Mouse (Mus musculus) lung, postnatal 4 days (tissue): Measurements from ENCODE around the gene Wdr5.
"Not testable (repeated sequence)": the region's sequence is repeated elsewhere in the genome, so short reads cannot be mapped to it uniquely, and the experiment has no call there.

ENCODE experiments used
- DNase-seq, 2 experiments: peaks; one replicate each; pipeline ENCODE4 v3.0.0; 2021

Gene Wdr5

GRCm38 (mm10) chr2:27504113-27504885 lies 10.7 kb upstream of the Wdr5 start:
- DNase-seq, result peak in 1 of 2 experiments; percentile 47

GRCm38 (mm10) chr2:27505539-27505938 lies 9.4 kb upstream of the Wdr5 start:
- DNase-seq, result peak; percentile 51 to 80

DNA sequence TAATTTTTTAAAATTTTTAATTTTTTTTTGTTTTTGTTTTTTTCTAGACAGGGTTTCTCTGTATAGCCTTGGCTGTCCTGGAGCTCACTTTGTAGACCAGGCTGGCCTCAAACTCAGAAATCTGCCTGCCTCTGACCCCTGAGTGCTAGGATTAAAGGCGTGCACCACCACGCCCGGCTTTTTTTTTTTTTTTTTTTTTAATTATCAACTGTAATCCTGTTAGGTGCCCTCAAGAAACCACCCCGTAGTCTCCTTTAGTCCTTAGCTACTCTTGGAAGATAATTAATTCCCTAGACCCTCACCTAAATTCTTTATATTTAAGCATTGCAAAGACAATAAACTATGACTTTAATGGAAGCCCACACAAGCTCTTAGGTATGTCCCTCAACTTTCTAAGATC lies 8.3 kb upstream of the Wdr5 start:
- not testable (repeated sequence) for DNase-seq

- no peak for DNase-seq
These were observed 7.4 kb upstream of the Wdr5 start, which contains the start of gene Brd3 for GRCm38 (mm10) chr2:27507562-27507961. Brd3 (minus strand) TSS chr2:27507662.

GRCm38 (mm10) chr2:27510706-27511105 lies 4.3 kb upstream of the Wdr5 start:
- DNase-seq, result no peak

- DNase-seq, result no peak
These were observed 2.0 kb upstream of the Wdr5 start for GRCm38 (mm10) chr2:27512909-27513308.

- no peak for DNase-seq
These were observed 1.1 kb upstream of the Wdr5 start for GRCm38 (mm10) chr2:27513861-27514260.

GRCm38 (mm10) chr2:27515341-27516166 lies 597 bp downstream of the Wdr5 start:
- no peak for DNase-seq

GRCm38 (mm10) chr2:27516289-27516688 lies 1.3 kb downstream of the Wdr5 start:
- DNase-seq, result no peak

DNA sequence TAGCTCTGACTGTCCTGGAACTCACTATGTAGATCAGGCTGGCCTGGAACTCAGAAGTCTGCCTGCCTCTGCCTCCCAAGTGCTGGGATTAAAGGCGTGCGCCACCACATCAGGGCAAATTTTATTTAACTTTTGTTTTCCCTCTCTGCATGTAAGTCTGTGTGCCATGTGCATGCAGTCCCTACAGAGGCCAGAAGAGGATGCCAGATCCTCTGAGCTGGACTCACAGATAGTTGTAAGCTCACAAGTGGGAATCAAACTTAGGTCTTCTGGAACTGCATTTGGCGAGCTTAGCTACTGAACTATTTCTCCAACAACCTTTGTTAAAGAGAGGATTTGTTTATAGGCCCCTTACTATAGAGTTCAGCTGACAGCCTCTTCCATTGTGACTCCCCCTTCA lies 3.3 kb downstream of the Wdr5 start:
- no peak for DNase-seq

GRCm38 (mm10) chr2:27538455-27539330 lies 23.7 kb downstream of the Wdr5 start:
- DNase-seq, result not testable (repeated sequence)

- DNase-seq, result no peak
These were observed 24.4 kb downstream of the Wdr5 start for GRCm38 (mm10) chr2:27539336-27539735.

- DNase-seq, result peak; percentile 97 to 99
These were observed 25.0 kb downstream of the Wdr5 start for GRCm38 (mm10) chr2:27539772-27540514.

DNA sequence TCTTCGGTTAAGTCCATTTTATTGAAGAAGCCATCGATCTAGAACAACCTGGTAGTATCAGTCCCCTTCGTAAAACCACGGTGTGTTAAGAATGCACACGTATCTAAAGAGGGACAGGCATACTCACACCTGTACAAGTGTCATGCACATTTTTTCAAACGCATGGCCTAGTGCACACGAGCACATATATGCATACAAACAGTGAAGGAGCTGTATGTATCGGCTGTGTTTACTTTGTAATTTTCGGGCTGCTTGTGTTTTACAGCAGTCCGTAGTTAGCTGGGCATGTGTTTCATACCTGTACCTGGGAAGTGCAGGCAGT lies 25.5 kb downstream of the Wdr5 start:
- no peak for DNase-seq

DNA sequence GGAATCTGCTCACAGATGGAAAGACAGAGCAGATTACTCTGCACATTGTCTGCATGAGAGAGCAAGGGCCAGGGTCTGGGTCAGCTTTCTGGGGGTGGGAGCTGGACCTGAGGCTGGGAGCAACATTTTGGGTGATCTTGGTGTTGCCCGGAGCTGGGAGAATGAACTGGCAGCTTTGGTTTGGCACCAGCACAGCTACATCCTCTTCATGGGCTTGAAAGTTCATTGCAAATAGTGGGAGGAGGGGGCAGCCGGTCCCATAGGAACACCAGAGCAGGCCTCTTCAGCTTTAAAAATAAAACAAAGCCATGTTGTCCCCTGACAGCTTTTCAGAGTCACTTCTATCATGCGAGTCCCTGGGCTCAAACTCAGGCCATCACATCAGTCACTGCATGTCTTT lies 26.3 kb downstream of the Wdr5 start:
- DNase-seq, result no peak

DNA sequence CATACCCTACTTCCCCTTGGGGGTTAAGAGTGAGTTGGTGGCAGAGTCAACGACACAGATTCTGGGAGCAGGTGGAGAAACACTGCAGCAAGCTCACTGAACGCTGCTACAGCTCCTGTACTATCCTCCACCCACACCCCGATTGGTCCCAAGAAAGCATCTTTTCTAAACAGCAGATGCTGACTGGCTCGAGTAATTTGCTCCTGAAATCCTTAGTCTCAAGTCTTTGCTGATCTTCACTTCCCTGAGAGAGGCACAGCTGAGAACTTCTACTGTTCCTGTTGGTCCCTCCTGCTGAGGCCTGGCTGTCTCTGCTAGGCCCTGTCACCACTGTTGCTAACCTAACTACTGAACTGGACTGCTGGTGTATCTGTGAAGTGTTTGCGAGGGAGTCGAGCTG lies 29.7 kb downstream of the Wdr5 start:
- no peak for DNase-seq

DNA sequence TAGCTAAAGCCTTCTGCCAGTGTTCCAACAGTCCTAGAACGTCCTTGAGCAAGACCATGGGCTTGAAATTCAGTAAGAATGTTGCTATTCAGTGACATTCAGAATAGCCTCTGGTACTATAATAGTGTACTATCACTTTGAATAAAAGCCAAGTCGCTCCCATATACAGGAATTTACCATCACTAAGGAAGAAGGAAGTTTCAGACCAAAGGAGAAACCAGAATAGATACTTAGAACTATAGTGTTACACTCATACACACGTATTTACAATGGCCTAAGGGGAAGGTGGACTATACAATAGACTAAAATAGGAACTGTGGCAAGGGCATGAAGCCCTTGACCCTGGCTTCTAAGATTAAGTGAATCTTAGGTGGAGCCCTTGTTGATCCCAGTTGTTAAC lies 30.6 kb downstream of the Wdr5 start:
- DNase-seq, result not testable (repeated sequence)

DNA sequence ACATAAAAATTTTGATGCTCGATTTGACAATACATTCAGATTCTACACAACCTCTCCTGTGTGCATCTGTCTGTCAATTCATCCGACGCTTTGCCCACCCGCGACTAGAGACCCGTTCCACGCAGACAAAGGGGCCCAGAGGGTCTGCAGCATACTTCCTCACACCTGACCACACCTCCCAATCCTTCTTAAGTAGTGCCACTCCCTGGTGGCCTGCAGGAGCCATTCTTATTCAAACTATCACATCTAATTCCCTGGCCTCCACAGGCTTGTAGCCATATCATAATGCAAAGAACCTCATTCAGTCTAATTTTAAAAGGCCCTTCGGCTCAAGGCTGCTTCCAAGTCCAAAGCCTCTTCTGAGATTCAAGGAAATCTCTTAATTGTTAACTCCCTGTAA lies 31.1 kb downstream of the Wdr5 start:
- not testable (repeated sequence) for DNase-seq

DNA sequence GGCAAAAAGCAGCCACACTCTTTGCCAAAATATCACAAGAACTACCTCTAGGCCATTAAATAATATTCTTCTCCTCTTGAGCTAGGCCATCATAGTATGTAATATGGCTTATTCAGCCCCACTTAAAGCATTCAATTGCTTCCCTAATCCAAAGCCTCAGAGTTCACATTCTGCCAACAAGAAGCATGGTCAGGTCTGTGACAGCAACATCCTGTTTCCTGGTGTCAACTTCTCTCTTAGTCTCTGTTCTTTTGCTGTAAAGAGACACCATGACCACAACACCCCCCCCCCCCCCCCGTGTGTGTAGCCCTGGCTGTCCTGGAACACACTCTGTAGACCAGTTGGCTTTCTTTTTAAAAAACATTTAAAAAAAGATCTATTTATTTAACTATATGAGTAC lies 32.4 kb downstream of the Wdr5 start:
- DNase-seq, result no peak

GRCm38 (mm10) chr2:27547986-27548385 lies 33.0 kb downstream of the Wdr5 start:
- no peak for DNase-seq

DNA sequence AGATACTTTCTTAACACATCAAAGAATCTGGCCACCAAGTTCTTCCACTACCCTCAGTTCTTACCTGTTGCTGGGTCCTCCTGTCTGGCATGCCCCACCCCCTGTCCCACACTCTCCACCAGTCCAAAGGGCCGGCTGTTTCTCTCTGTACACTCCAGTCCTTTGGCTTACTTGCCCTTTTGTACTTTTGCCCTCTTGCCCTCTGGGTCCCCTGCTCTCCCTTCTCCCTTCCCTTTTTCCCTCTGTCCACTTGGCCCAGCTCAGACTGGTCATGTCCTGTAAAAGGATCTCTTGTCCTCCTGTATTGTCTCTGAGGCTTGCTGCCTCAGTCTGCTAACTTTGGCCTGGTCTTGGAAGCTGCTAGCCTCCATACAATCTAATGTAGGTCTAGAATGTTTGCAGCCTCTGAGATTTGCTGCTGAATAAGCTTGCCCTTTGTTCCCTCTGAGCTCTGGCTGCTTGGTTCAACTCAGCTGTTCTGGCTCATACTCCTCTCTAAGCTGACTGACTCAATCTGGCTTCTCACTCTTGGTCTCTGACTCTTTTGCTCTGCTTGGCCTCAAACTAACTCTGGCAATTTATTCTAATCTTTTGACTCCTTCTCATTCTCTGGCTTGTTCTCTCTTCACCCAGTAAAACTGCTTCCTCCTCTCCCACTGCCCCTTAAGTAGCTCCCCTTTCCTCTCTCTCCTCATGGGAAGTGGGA lies 33.9 kb downstream of the Wdr5 start:
- no peak for DNase-seq
